Mouse (Mus musculus): ENCODE data around the gene Per1. TPM values are rescaled to one million over a fixed set of nuclear protein-coding genes. Genes with fewer than 3 reads are reported as not detected.

The Per1 gene
- polyA plus RNA-seq, 1 experiment from 2014 or later = 6.4 TPM

GRCm38 (mm10) chr11:69059357-69059974, 35.6 kb upstream of the Per1 start, which contains the start of gene Borcs6:
Borcs6 (plus strand) TSS chr11:69059717.
- peak within 1 kb of the TSS; percentile 87 for H3K4me3 ChIP-seq
- peak; percentile 94 for ATAC-seq
- peak within 1 kb of the TSS; percentile 93 for H3K4me2 ChIP-seq
- peaks cover 42% of the 10 kb centered on the region for H3K4me1 ChIP-seq
- H3K9ac ChIP-seq = peak within 1 kb of the TSS; percentile 86
- 0 out of 2 replicates have a peak, but pooled peaks cover under 1% of the 10 kb centered on the region for H3K36me3 ChIP-seq (ENCODE audit: poor library complexity, severe bottlenecking)
- no peaks in the 10 kb centered on the region for H3K9me3 ChIP-seq (replicated peaks)
- H3K27ac ChIP-seq = peak within 1 kb of the TSS; percentile 90
- H3K27me3 ChIP-seq = no peaks in the 10 kb centered on the region
- WGBS = under 1% methylated on average over 60 of the region's 64 CpGs

- peak overlapping the region; percentile 93 for H3K4me2 ChIP-seq
- H3K9me3 ChIP-seq (replicated peaks) = no peaks in the 10 kb centered on the region
- H3K4me1 ChIP-seq = peaks cover 44% of the 10 kb centered on the region
- no peaks in the 10 kb centered on the region for H3K36me3 ChIP-seq (ENCODE audit: poor library complexity, severe bottlenecking)
- peak overlapping the region; percentile 90 for H3K27ac ChIP-seq
- 0% methylated on average over 47 of the region's 49 CpGs for WGBS
- no peaks in the 10 kb centered on the region for H3K27me3 ChIP-seq
- peak; percentile 29 for ATAC-seq
- H3K9ac ChIP-seq = peak overlapping the region; percentile 86
- peak overlapping the region; percentile 87 for H3K4me3 ChIP-seq
These were observed 35.0 kb upstream of the Per1 start for GRCm38 (mm10) chr11:69059975-69060411.

GRCm38 (mm10) chr11:69060448-69061254, 34.4 kb upstream of the Per1 start:
- 2% methylated on average over 38 of the region's 40 CpGs for WGBS
- Histone ChIP-seq H3K9me3 (replicated peaks) (no peaks in the 10 kb centered on the region), H3K4me2 (peak overlapping the region; percentile 93), H3K4me1 (peaks cover 44% of the 10 kb centered on the region), H3K27me3 (no peaks in the 10 kb centered on the region), H3K36me3 (ENCODE audit: poor library complexity, severe bottlenecking) (no peaks in the 10 kb centered on the region), H3K9ac (peak overlapping the region; percentile 86), H3K27ac (peak overlapping the region; percentile 90), H3K4me3 (peak overlapping the region; percentile 87)
- no peak; the same call in 1 of the 2 replicates for ATAC-seq

- H3K36me3 ChIP-seq (ENCODE audit: poor library complexity, severe bottlenecking) = no peaks in the 10 kb centered on the region
- H3K4me1 ChIP-seq = peaks cover 50% of the 10 kb centered on the region
- WGBS = 11% methylated on average over 17 of the region's 17 CpGs
- H3K9ac ChIP-seq = peak overlapping the region; percentile 86
- H3K9me3 ChIP-seq (replicated peaks) = no peaks in the 10 kb centered on the region
- H3K4me3 ChIP-seq = peak overlapping the region; percentile 87
- ATAC-seq = no peak
- H3K4me2 ChIP-seq = peak overlapping the region; percentile 93
- H3K27ac ChIP-seq = no peak overlapping the region
- H3K27me3 ChIP-seq = no peaks in the 10 kb centered on the region
These were observed 33.6 kb upstream of the Per1 start for GRCm38 (mm10) chr11:69061255-69061912.

DNA sequence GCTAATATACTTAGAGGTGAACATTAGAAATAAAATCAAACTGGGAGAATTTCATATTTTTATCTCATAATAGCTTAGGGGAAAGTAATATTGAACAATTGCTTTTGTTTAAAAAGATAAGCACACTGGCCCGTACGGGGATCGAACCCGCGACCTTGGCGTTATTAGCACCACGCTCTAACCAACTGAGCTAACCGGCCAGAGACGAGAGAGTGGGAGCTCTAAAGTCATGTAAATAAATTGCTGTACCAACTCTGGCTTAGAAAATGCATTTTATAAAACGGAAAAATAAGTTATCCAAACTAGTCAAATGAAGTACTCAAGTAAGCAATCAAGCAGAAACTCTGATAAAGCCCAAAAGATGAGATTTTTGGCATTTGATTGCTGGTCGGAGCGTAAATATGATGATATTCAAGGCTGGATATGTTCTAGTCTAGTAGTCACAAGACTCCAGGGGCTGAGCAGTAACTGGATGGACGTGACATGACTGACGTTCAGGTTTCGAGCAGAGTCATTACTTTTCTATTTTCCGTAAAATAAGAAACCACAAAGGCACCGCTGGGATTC, 32.7 kb upstream of the Per1 start:
- peak overlapping the region; percentile 48 for H3K27ac ChIP-seq
- peaks cover 55% of the 10 kb centered on the region for H3K4me1 ChIP-seq
- WGBS = under 1% methylated on average over 17 of the region's 17 CpGs
- ATAC-seq = peak; percentile 0; the same call in 1 of the 2 replicates
- peak overlapping the region; percentile 76 for H3K4me2 ChIP-seq
- no peaks in the 10 kb centered on the region for H3K9me3 ChIP-seq (replicated peaks)
- no peaks in the 10 kb centered on the region for H3K36me3 ChIP-seq (ENCODE audit: poor library complexity, severe bottlenecking)
- no peaks in the 10 kb centered on the region for H3K27me3 ChIP-seq
- peak overlapping the region; percentile 73 for H3K4me3 ChIP-seq
- no peak overlapping the region for H3K9ac ChIP-seq

- H3K27me3 ChIP-seq = no peaks in the 10 kb centered on the region
- H3K27ac ChIP-seq = peak overlapping the region; percentile 48
- peak; percentile 46 for ATAC-seq
- H3K4me2 ChIP-seq = peak overlapping the region; percentile 76
- no peaks in the 10 kb centered on the region for H3K36me3 ChIP-seq (ENCODE audit: poor library complexity, severe bottlenecking)
- H3K4me1 ChIP-seq = peaks cover 55% of the 10 kb centered on the region
- peak overlapping the region; percentile 73 for H3K4me3 ChIP-seq
- under 1% methylated on average over 19 of the region's 19 CpGs for WGBS
- no peaks in the 10 kb centered on the region for H3K9me3 ChIP-seq (replicated peaks)
- H3K9ac ChIP-seq = no peak overlapping the region
These were observed 32.2 kb upstream of the Per1 start for GRCm38 (mm10) chr11:69062761-69063224.

DNA sequence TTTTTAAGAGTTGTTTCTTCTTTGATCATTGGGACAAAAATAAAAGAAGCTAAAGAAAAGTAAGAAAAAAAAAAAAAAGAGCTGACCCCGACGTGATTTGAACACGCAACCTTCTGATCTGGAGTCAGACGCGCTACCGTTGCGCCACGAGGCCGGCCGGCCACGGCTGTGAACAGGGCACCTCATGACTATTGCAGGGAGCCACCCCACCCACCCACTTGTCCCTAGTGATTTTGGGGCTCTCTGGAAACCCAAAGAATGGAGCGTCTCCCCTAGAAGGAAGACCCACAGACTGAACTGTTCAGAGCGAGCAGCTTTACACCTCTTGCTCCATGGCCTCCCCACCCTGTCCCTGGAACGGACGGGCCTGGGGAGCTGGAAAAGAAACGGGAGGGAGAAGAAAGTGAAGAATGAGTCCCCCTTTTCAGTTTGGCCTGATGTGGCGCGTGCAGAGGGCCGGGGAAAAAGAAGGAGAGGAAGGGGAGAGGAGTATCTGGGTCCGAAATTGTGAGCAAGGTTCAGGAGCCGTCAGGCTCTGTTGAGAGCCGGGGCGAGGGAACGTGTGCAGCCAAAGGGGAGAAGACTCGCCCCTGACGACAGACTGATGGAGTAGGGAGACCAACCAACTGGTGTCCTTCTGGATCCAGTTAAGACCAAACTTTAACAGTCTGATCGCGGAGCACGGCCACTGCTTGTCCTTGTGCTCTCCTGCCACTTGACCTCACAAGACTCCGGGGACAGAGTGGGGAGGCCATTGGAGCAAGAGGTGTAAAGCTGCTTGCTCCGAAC, 31.4 kb upstream of the Per1 start:
- H3K27me3 ChIP-seq = no peaks in the 10 kb centered on the region
- peak overlapping the region; percentile 73 for H3K9ac ChIP-seq

DNA sequence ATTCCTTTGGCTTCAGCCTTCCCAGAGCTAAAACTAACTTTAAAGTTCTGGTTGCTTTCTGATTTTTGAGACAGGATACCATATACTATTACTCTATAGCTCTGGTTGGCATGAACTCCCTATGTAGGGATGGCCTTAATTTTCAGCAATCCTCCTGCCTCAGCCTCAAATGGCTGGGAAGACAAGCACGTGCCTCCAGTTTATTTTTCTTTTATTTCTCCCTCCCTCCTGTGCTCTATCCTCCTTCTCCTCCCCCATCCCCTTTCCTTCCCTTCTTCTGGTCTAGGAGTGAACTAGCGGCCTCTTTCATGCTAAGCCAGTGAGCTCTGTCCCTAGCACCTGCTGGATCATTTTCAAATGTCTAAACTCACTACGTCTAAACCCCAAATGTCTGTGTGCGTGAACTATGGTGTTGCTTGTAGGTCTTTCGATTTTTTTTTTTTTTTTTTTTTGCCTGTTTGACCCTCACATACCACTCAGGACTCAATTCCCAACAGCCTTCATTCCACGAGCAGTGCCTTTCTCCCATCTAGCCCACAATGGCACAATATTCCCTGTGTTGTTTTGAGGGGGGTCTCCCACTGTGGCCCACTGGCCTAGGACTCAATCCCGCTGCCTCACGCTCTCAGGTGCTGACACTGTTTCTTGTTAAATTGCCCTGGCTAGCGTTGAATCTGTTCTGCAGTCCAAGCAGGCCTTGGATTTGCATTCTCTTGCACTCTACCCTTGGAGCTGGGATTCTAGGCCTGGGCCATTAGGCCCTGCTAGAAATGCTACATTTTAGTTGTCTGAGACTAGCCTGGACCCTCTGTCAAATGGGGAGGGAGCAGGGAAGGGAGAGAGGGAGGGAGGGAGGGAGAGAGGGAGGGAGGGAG, 30.5 kb upstream of the Per1 start:
- Histone ChIP-seq H3K36me3 (ENCODE audit: poor library complexity, severe bottlenecking) (no peaks in the 10 kb centered on the region), H3K9me3 (replicated peaks) (no peaks in the 10 kb centered on the region), H3K4me2 (peak overlapping the region; percentile 76), H3K27ac (0 out of 2 replicates have a peak overlapping the region, but pooled peaks have one; percentile 76), H3K4me3 (peak overlapping the region; percentile 73), H3K27me3 (no peaks in the 10 kb centered on the region), H3K9ac (peak overlapping the region; percentile 73), H3K4me1 (peaks cover 44% of the 10 kb centered on the region)
- 45% methylated on average over 9 of the region's 9 CpGs for WGBS
- ATAC-seq = no peak

More for the DNA sequence above, 31.4 kb upstream of the Per1 start:
- peaks cover 47% of the 10 kb centered on the region for H3K4me1 ChIP-seq
- H3K36me3 ChIP-seq (ENCODE audit: poor library complexity, severe bottlenecking) = no peaks in the 10 kb centered on the region
- H3K27ac ChIP-seq = peak overlapping the region; percentile 76
- H3K9me3 ChIP-seq (replicated peaks) = no peaks in the 10 kb centered on the region
- WGBS = under 1% methylated on average over 31 of the region's 31 CpGs
- ATAC-seq = peak; percentile 39
- H3K4me2 ChIP-seq = peak overlapping the region; percentile 76
- peak overlapping the region; percentile 73 for H3K4me3 ChIP-seq

DNA sequence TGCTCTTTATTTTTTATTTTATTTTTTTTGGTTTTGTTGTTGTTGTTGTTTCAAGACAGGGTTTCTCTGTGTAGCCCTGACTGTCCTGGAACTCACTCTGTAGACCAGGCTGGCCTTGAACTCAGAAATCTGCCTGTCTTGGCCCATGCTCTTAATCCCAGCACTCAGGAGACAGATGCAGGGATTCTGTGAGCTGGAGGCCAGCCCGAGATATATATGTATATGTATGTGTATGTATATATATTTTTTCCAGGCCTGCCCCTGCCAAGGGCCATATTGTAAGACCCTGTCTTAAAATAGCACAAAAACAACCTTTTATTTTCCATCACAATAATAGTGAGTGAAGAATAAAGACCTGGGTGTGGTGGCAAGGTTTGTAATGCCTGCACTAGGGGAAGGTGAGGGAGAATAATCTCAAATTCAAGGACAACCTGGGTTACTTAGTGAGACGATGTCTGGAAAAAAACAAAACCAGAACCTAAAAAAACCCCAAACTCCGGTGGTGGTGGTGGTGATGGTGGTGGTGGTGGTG, 29.6 kb upstream of the Per1 start:
- peak overlapping the region; percentile 78 for H3K4me2 ChIP-seq
- H3K27me3 ChIP-seq = no peaks in the 10 kb centered on the region
- WGBS = 56% methylated on average over 3 of the region's 3 CpGs
- H3K9ac ChIP-seq = no peak overlapping the region
- no peaks in the 10 kb centered on the region for H3K36me3 ChIP-seq (ENCODE audit: poor library complexity, severe bottlenecking)
- H3K27ac ChIP-seq = no peak overlapping the region
- ATAC-seq = no peak
- H3K4me1 ChIP-seq = peaks cover 45% of the 10 kb centered on the region
- H3K9me3 ChIP-seq (replicated peaks) = no peaks in the 10 kb centered on the region
- H3K4me3 ChIP-seq = no peak overlapping the region

- peak overlapping the region; percentile 45 for H3K4me3 ChIP-seq
- peak overlapping the region; percentile 31; the same call in 1 of the 2 replicates for H3K27ac ChIP-seq
- H3K27me3 ChIP-seq = no peaks in the 10 kb centered on the region
- no peak for ATAC-seq
- no peaks in the 10 kb centered on the region for H3K36me3 ChIP-seq (ENCODE audit: poor library complexity, severe bottlenecking)
- H3K9me3 ChIP-seq (replicated peaks) = no peaks in the 10 kb centered on the region
- peak overlapping the region; percentile 78 for H3K4me2 ChIP-seq
- H3K9ac ChIP-seq = peak overlapping the region; percentile 65
- WGBS = under 1% methylated on average over 24 of the region's 29 CpGs
- H3K4me1 ChIP-seq = peaks cover 41% of the 10 kb centered on the region
These were observed 28.7 kb upstream of the Per1 start for GRCm38 (mm10) chr11:69066163-69066861.
